Mouse (Mus musculus): ENCODE results near the gene AU022252.

- no peak for TF ChIP-seq GATA1 (IDR thresholded peaks at IDR 0.05; ENCODE audit: borderline replicate concordance, low read length)
- no peak for TF ChIP-seq FLI1 (IDR thresholded peaks at IDR 0.05; ENCODE audit: low read length)
Observed at GRCm38 (mm10) chr4:119183525-119183924, 49.0 kb downstream of the AU022252 start.
